Mouse (Mus musculus) bone marrow, adult 2 months (tissue): ENCODE data around the gene Olfr539.

Experiments
- CTCF ChIP-seq: fragments of 200-500 bp; IDR thresholded peaks from 2 replicates; pipeline ENCODE4 v1.5.1; 2011; ENCODE audit warnings: low read length, control low read depth; ENCODE audit not compliant: control insufficient read depth, insufficient read depth
- POLR2A ChIP-seq: fragments of 200-500 bp; IDR thresholded peaks from 2 replicates; pipeline ENCODE4 v1.6.1; 2011; ENCODE audit warnings: low read depth, mild to moderate bottlenecking, control low read depth, low read length, borderline replicate concordance; ENCODE audit not compliant: control insufficient read depth

DNA sequence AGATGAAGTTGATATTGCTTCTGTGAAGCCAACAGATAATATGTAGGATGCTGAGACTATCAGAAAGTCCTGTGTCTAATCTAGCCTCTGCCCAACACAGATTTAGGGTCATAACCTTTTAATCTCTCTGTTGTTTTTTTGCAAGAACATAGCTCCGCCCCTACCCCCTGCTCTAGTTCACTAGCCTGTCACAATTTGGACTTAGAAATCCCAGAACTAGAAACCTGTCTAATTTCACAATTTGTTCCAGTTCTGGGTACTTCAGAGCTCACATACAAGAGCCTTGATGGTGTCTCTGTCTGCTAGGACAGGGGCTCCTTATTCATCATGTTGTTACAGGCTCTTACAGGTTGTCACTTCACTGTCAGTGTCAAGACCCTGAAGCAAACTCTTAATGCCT lies 29.2 kb upstream of the Olfr539 start:
- TF ChIP-seq POLR2A (no peak), CTCF (no peak)
